Mouse (Mus musculus) embryonic fibroblast, embryonic 13.5 days (primary cell): ENCODE data around the gene Lrrc57.

ENCODE experiments used
- CTCF ChIP-seq: IDR thresholded peaks from 2 replicates; pipeline ENCODE4 v1.5.1; 2011; ENCODE audit warnings: mild to moderate bottlenecking, control low read depth, low read length, moderate library complexity, borderline replicate concordance; ENCODE audit not compliant: insufficient read depth
- POLR2A ChIP-seq: IDR thresholded peaks from 2 replicates; pipeline ENCODE4 v1.6.1; 2011; ENCODE audit warnings: low read depth, mild to moderate bottlenecking, control low read depth, low read length, moderate library complexity

GRCm38 (mm10) chr2:120578286-120578685, 31.0 kb downstream of the Lrrc57 start:
- TF ChIP-seq POLR2A (no peak), CTCF (no peak)
